In genomic region chr10:110727816-110728215, GRCm38 (mm10) we compare ENCODE assay signal across 8 mouse cellular contexts. TPM values are rescaled to one million over a fixed set of nuclear protein-coding genes. Genes with fewer than 3 reads are reported as not detected.
A peak's percentile ranks its signal among the peaks of the same experiment; 100 is the strongest.
DNase-seq lines count a peak whose midpoint lies in the region; ATAC-seq lines count a peak whose summit lies in the region.

No protein-coding gene starts in this region.

- H3K9me3 ChIP-seq in midbrain, embryonic 14.5 days (ENCODE audit: control insufficient read depth, low read length): no peaks in the 10 kb centered on the region
- H3K9me3 ChIP-seq in midbrain, embryonic 15.5 days: no peaks in the 10 kb centered on the region

- 60% methylated on average over 4 of the region's 4 CpGs for WGBS in midbrain, embryonic 14.5 days
- WGBS in midbrain, embryonic 15.5 days: 59% methylated on average over 4 of the region's 4 CpGs

- H3K27me3 ChIP-seq in midbrain, embryonic 14.5 days (ENCODE audit: control insufficient read depth, insufficient read depth, low read length): no peaks in the 10 kb centered on the region
- H3K27me3 ChIP-seq in midbrain, embryonic 15.5 days (replicated peaks): no peaks in the 10 kb centered on the region

- H3K9ac ChIP-seq in midbrain, embryonic 14.5 days (replicated peaks; ENCODE audit: low read length): no peak overlapping the region
- no peak overlapping the region for H3K9ac ChIP-seq in midbrain, embryonic 15.5 days

- no peaks in the 10 kb centered on the region for H3K36me3 ChIP-seq in midbrain, embryonic 14.5 days (ENCODE audit: control insufficient read depth, insufficient read depth, low read length)
- no peaks in the 10 kb centered on the region for H3K36me3 ChIP-seq in midbrain, embryonic 15.5 days (replicated peaks)

- peak; percentile 18 to 26 for DNase-seq in cerebellum, adult 18-20 months
- no peak for DNase-seq in cerebellum, adult 8-10 months
- DNase-seq in midbrain, embryonic 14.5 days: peak; percentile 50
- peak; percentile 45 for DNase-seq in c-Kit-positive CD71-negative TER-119-negative erythroid progenitor cells, embryonic 14.5 days (ENCODE audit: low read depth)
- peak; percentile 26 for DNase-seq in lung, postnatal 25 days (ENCODE audit: low spot score)
- peak; percentile 25 to 44 for DNase-seq in thymus, postnatal 36 days

- H3K4me3 ChIP-seq in midbrain, embryonic 14.5 days (replicated peaks; ENCODE audit: low read depth, low read length): no peak overlapping the region
- no peak overlapping the region for H3K4me3 ChIP-seq in midbrain, embryonic 15.5 days

- ATAC-seq in midbrain, embryonic 14.5 days (ENCODE audit: low FRiP score, low TSS enrichment): no peak
- ATAC-seq in midbrain, embryonic 15.5 days (replicated peaks): no peak
- ATAC-seq in inflammation-experienced regulatory T-cells, adult 6 months: peak; percentile 92

- H3K4me1 ChIP-seq in midbrain, embryonic 14.5 days (ENCODE audit: control insufficient read depth, insufficient read depth, low read length): no peaks in the 10 kb centered on the region
- no peaks in the 10 kb centered on the region for H3K4me1 ChIP-seq in midbrain, embryonic 15.5 days

- H3K27ac ChIP-seq in midbrain, embryonic 14.5 days (replicated peaks; ENCODE audit: low read depth, low read length): no peak overlapping the region
- no peak overlapping the region for H3K27ac ChIP-seq in midbrain, embryonic 15.5 days

- no peak overlapping the region for H3K4me2 ChIP-seq in midbrain, embryonic 14.5 days (ENCODE audit: low read length)
- no peak overlapping the region for H3K4me2 ChIP-seq in midbrain, embryonic 15.5 days

RNA-seq across cellular contexts. Expression of gene E2f7, which starts 17.4 kb away (rescaled TPM):
- polyA plus RNA-seq in midbrain, embryonic 14.5 days (2014; fragmentation: Nextera tagmentation; extraction: Ambion mirVana): 3.2 and 6.9 TPM in 2 replicates
- 6.1 and 7.1 TPM in 2 replicates for polyA plus RNA-seq in midbrain, embryonic 15.5 days (2015; fragmentation: Nextera tagmentation; extraction: Ambion mirVana)
- 1 to 10 TPM in 2 of 3 experiments, under 1 TPM in 1; 0.99 to 8.7 (median 1.3) TPM for polyA plus RNA-seq in inflammation-experienced regulatory T-cells, adult 6 months (2017; shearing (Covaris generic))
